Mouse (Mus musculus): ENCODE data around the gene Hk3.

Hk3 gene

GRCm38 (mm10) chr13:55000433-55000832, 20.8 kb downstream of the Hk3 start:
- no peak for DNase-seq

GRCm38 (mm10) chr13:54997568-54997967, 23.6 kb downstream of the Hk3 start:
- DNase-seq: no peak

- DNase-seq: no peak
Observed at GRCm38 (mm10) chr13:54995161-54995560, 26.0 kb downstream of the Hk3 start.

- DNase-seq: no peak
Observed at GRCm38 (mm10) chr13:54994576-54994975, 26.6 kb downstream of the Hk3 start.

GRCm38 (mm10) chr13:54992215-54992614, 29.0 kb downstream of the Hk3 start:
- DNase-seq: no peak

- DNase-seq: no peak
Observed at GRCm38 (mm10) chr13:54988181-54988760, 32.9 kb downstream of the Hk3 start.

- no peak for DNase-seq
Observed at GRCm38 (mm10) chr13:54987405-54987804, 33.8 kb downstream of the Hk3 start.

- DNase-seq: no peak
Observed at GRCm38 (mm10) chr13:54983614-54984013, 37.6 kb downstream of the Hk3 start.

- no peak for DNase-seq
Observed at GRCm38 (mm10) chr13:54983001-54983400, 38.2 kb downstream of the Hk3 start.

- no peak for DNase-seq
Observed at GRCm38 (mm10) chr13:54980957-54981356, 40.2 kb downstream of the Hk3 start.

GRCm38 (mm10) chr13:54978804-54979203, 42.4 kb downstream of the Hk3 start:
- DNase-seq: no peak

- DNase-seq: no peak
Observed at GRCm38 (mm10) chr13:54975546-54975945, 45.6 kb downstream of the Hk3 start.

- no peak for DNase-seq
Observed at GRCm38 (mm10) chr13:54970521-54971247, 50.5 kb downstream of the Hk3 start.

GRCm38 (mm10) chr13:54969513-54969912, 51.7 kb downstream of the Hk3 start:
- DNase-seq: no peak

GRCm38 (mm10) chr13:54968636-54969035, 52.5 kb downstream of the Hk3 start:
- DNase-seq: no peak

- no peak for DNase-seq
Observed at GRCm38 (mm10) chr13:54967501-54967900, 53.7 kb downstream of the Hk3 start.

- no peak for DNase-seq
Observed at GRCm38 (mm10) chr13:54965256-54965655, 55.9 kb downstream of the Hk3 start.

- no peak for DNase-seq
Observed at GRCm38 (mm10) chr13:54960491-54960890, 60.7 kb downstream of the Hk3 start.

GRCm38 (mm10) chr13:54959842-54960241, 61.3 kb downstream of the Hk3 start:
- no peak for DNase-seq

- DNase-seq: no peak
Observed at GRCm38 (mm10) chr13:54959059-54959701, 62.0 kb downstream of the Hk3 start.

- DNase-seq: no peak
Observed at GRCm38 (mm10) chr13:54957281-54957680, 63.9 kb downstream of the Hk3 start.
